Mouse (Mus musculus) cortical plate, adult 2 months (tissue): ENCODE results near the gene Fam124a.

Experiments
- CTCF ChIP-seq: fragments of 200-500 bp; IDR thresholded peaks from 2 replicates; pipeline ENCODE4 v1.5.1; 2011; ENCODE audit warnings: mild to moderate bottlenecking, control low read depth, low read length; ENCODE audit not compliant: insufficient read depth; ENCODE audit errors: extremely low read depth
- POLR2A ChIP-seq: fragments of 200-500 bp; IDR thresholded peaks from 2 replicates; pipeline ENCODE4 v1.6.1; 2011; ENCODE audit warnings: mild to moderate bottlenecking, low read length, control low read depth; ENCODE audit not compliant: insufficient read depth; ENCODE audit errors: extremely low read depth

- no peak for TF ChIP-seq CTCF
- TF ChIP-seq POLR2A = no peak
Observed at GRCm38 (mm10) chr14:62627951-62628350, 72.4 kb downstream of the Fam124a start.
